Mouse (Mus musculus) ovary, adult 18-20 months (tissue): Measurements from ENCODE around the gene Cux1.

ENCODE experiments used
- DNase-seq: peaks from one replicate; pipeline ENCODE4 v3.0.0; 2022; ENCODE audit warnings: low spot score, mixed read lengths

Gene Cux1

GRCm38 (mm10) chr5:136567176-136568025 lies at the start of gene Cux1:
TSS of gene Cux1 (minus strand) at chr5:136567490.
- DNase-seq, result peak; percentile 78

- no peak for DNase-seq
These were observed 45.1 kb upstream of the Cux1 start for GRCm38 (mm10) chr5:136612391-136612790.

GRCm38 (mm10) chr5:136608814-136609434 lies 41.6 kb upstream of the Cux1 start:
- DNase-seq, result no peak

- DNase-seq, result no peak
These were observed 37.9 kb upstream of the Cux1 start for GRCm38 (mm10) chr5:136605144-136605543.

GRCm38 (mm10) chr5:136603176-136603964 lies 36.1 kb upstream of the Cux1 start:
- DNase-seq, result no peak

DNA sequence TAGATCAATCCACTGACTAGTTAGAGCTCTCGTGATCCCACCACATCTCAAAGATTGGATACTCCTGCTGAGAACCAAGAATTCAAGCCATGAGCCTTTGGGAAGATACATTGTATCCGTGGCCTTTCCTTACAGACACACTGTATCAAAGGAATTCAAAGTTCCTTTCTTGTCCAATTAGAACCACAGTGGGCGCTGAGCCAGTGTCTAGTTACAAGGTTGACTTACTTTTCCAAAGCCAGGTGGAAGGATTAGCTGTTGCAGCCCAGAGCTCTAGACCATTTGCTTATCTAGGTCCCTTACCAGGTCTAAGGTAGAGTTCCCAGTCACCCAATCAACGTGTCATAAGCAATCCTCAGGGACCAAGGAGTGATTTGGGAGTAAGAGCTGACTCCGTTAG lies 33.2 kb upstream of the Cux1 start:
- DNase-seq, result no peak

DNA sequence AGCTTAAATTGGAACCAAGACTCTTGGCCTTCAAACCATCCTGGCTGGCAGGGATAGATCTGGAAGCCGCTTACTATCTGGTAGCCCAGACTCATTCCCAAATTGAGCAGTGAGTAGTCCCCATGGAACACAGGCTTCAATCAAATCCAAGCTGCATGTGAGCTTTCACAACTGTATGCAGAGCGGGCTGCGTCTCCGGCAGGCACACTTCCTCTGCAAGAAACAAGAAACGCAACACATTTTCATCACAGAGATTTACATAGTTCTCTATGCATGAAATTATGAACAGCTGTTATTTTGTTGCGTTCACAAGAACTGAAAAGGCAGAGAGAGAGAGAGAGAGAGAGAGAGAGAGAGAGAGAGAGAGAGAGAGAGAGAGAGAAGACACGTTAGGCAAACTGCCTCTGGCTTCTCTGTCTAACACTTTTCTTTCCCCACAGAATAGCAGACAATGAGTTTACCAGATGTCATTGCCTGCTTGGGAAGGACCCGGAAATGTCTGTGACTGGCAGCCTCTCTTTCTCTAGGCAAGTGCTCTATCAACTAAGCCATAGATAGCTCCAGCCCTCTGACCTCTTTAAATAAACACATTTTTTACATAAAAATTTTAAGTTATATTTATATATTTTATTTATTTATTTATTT lies 27.7 kb upstream of the Cux1 start:
- DNase-seq, result no peak

- no peak for DNase-seq
These were observed 24.7 kb upstream of the Cux1 start for GRCm38 (mm10) chr5:136591816-136592499.

GRCm38 (mm10) chr5:136589002-136589401 lies 21.7 kb upstream of the Cux1 start:
- DNase-seq, result no peak

- no peak for DNase-seq
These were observed 21.2 kb upstream of the Cux1 start for GRCm38 (mm10) chr5:136588471-136588870.

- no peak for DNase-seq
These were observed 17.5 kb upstream of the Cux1 start for GRCm38 (mm10) chr5:136584676-136585285.

GRCm38 (mm10) chr5:136583666-136584464 lies 16.6 kb upstream of the Cux1 start:
- DNase-seq, result no peak

- no peak for DNase-seq
These were observed 16.0 kb upstream of the Cux1 start for GRCm38 (mm10) chr5:136583256-136583655.

GRCm38 (mm10) chr5:136582201-136582600 lies 14.9 kb upstream of the Cux1 start:
- no peak for DNase-seq

- DNase-seq, result no peak
These were observed 14.3 kb upstream of the Cux1 start for GRCm38 (mm10) chr5:136581625-136582024.

DNA sequence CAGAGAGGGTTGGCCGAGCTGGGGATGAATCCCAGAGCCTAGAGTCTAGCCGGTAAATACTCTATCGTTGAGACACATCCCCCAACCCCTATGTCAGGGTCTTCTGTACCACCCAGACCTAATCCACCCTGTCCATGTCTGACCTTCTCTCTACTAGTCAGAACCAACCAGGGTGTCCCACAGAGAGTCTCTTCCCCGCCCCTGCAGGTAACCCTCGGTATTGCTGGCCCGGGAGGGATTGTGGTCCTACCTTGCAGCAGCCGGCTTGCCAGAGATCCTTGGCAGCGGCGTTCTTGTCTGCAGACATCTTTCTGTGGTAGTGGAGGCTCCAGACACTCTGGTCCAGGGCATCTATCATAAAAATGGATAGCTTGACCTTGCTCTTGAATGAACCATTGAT lies 13.9 kb upstream of the Cux1 start:
- no peak for DNase-seq

- DNase-seq, result no peak
These were observed 10.9 kb upstream of the Cux1 start for GRCm38 (mm10) chr5:136578201-136578600.

DNA sequence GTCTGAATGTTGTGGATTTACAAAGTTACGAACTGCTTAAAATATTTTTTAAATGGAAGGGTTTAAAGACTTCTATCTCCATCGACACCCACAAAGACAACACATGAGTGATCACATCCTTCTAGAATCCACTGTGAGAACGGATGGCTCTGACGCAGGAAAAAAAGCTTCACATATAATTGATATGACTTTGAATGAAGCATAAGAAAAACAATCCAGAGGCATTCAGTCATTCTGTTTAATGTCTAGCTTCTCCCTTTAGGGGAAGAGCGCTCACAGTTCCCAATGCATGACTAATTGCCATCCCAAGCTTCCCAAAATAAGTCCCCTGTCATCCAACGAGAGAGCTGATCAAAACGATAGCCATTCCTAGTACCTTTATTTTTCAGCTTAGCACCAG lies 2.9 kb upstream of the Cux1 start:
- DNase-seq, result no peak

DNA sequence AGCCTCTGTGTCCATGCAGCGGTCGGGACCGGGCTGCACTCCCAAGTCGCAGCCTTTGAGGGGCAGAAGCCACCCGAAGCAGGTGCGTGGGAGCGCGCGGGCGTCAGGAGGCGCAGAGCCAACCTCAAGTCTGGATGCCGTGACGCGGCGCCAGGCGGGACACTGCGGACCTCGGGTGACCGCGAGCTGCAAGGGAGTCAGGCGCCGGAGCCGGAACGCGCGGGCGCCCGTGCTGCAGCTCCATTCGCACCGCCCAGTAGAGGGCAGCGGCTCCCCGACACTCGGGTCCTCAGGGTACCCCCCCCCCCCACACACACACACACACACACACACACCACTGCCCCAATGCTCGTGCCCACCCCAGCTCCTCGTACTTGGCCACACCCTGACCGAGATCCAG lies 1.5 kb upstream of the Cux1 start:
- peak; percentile 44 for DNase-seq

DNA sequence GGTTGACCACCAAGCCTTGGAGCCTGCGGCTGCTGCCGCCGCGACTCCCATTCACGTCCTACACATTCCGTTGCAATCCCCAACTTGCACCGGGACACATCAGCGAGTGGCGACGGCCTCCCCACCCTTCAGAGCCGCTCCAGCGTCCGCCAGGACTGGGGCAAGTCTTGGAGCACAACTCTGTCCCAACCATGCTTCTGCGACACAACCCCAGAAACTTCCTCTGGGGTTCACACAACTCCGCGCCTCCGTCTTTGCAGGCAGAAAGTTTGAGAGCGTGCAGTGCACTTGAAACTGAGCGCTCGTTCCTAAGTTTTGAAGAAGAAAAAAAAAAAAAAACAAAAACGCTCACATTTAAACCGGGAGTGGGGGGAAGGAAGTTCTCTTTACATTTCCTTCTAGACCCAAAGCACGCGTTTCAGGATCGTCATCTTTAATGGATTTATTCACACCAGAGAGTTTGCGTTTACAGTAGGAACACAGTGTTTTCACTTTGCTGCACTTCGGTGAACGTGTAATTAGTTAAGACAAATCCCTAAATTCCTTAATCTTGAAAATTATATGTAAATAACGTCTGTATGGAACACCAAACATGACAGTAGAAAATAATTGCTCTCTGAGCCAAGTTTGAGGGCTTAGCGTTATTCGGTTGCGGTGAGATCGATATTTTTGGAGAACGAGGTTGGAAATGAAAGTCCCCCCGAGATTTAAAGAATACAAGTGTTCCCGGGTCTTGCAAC lies 906 bp upstream of the Cux1 start:
- DNase-seq, result no peak
